Comparison of ENCODE assay signal across 23 mouse cellular contexts in the genomic region with DNA sequence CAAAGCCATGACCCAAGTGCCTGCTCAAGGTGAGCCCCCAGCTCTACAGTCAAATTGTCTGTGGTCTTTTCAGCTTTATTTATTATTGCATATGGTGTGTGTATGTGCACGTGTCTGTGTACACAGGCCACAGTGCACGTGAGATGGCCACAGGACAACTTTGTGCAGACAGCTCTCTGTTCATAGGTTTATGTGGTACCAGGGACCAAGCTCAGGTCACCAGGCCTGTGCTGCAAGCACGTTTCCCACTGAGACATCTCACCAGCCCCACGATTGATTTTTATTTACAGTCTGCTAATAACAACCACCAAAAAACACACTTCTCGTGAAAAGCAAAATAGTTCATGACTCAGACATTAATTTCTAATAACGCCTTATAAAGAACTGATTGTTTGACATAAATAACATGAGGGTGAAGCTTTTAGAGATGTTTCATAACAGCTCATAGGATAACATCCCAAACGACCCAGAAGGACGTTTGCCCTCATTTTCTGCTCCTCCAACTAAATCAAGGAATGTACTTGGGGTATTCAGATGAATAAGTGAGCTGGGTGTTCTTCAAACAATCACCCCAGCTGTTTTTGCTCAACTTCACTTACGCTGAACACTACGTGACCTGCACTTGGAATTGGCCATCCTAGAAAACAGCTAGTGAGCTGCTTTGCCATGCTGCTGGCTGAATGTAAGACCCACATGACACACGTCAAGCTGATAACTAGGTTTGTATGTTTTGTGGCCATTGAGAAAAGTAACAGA. TPM values are rescaled to one million over a fixed set of nuclear protein-coding genes. Genes with fewer than 3 reads are reported as not detected.
DNase-seq lines count a peak whose midpoint lies in the region; ATAC-seq and TF ChIP-seq lines count a peak whose summit lies in the region.
"Had no signal": no experiment of that assay in that cellular context is flagged by ENCODE, and none has a peak within 500 bp of the region (broad histone marks: within the 10 kb centered on the region; RNA-seq: fewer than 3 reads in every experiment).

No protein-coding gene starts in this region.

- no peak overlapping the region for H3K27ac ChIP-seq in lung, embryonic 14.5 days (ENCODE audit: low read depth)
- peak overlapping the region; percentile 22; the same call in 1 of the 2 replicates for H3K27ac ChIP-seq in lung, embryonic 16.5 days (ENCODE audit: low read length)
- H3K27ac ChIP-seq in liver, embryonic 11.5 days (ENCODE audit: low read depth, low read length) = no peak overlapping the region
- H3K27ac ChIP-seq: embryonic facial prominence, embryonic 13.5 days; embryonic facial prominence, embryonic 15.5 days; forebrain, embryonic 10.5 days; forebrain, embryonic 12.5 days had no signal

- ATAC-seq in lung, embryonic 14.5 days (ENCODE audit: insufficient read depth) = peak; percentile 69
- ATAC-seq in lung, embryonic 16.5 days (ENCODE audit: low read depth) = peak; percentile 81
- ATAC-seq in liver, embryonic 11.5 days (replicated peaks; ENCODE audit: low FRiP score) = no peak
- ATAC-seq: forebrain, embryonic 14.5 days had no signal

- no peak overlapping the region for H3K9ac ChIP-seq in lung, embryonic 14.5 days
- H3K9ac ChIP-seq in lung, embryonic 16.5 days (ENCODE audit: low read length) = no peak overlapping the region
- no peak overlapping the region for H3K9ac ChIP-seq in liver, embryonic 11.5 days (ENCODE audit: low read depth, low read length)
- H3K9ac ChIP-seq: embryonic facial prominence, embryonic 13.5 days; embryonic facial prominence, embryonic 15.5 days; forebrain, embryonic 12.5 days had no signal

- TF ChIP-seq POLR2A in lung, adult 2 months (IDR thresholded peaks at IDR 0.05; ENCODE audit: borderline replicate concordance, extremely low read depth, low read depth, low read length) = no peak

- H3K4me3 ChIP-seq in lung, embryonic 14.5 days (ENCODE audit: low read depth, low read length) = no peak overlapping the region
- H3K4me3 ChIP-seq in lung, adult 2 months (replicated peaks; ENCODE audit: extremely low read depth, low read depth, low read length) = no peak overlapping the region
- no peak overlapping the region for H3K4me3 ChIP-seq in lung, embryonic 16.5 days (ENCODE audit: low read length)
- H3K4me3 ChIP-seq in liver, embryonic 11.5 days (ENCODE audit: low read depth, low read length) = no peak overlapping the region
- H3K4me3 ChIP-seq: embryonic facial prominence, embryonic 13.5 days; embryonic facial prominence, embryonic 15.5 days; erythroblast, embryonic 14.5 days; forebrain, embryonic 10.5 days; forebrain, embryonic 12.5 days had no signal

- H3K4me1 ChIP-seq in lung, embryonic 14.5 days (ENCODE audit: insufficient read depth) = no peaks in the 10 kb centered on the region
- no peaks in the 10 kb centered on the region for H3K4me1 ChIP-seq in lung, adult 2 months (ENCODE audit: control insufficient read depth, insufficient read depth, low read length)
- 0 out of 2 replicates have a peak, but pooled peaks cover 2% of the 10 kb centered on the region for H3K4me1 ChIP-seq in lung, embryonic 16.5 days (replicated peaks; ENCODE audit: control insufficient read depth, insufficient read depth, low read length)
- H3K4me1 ChIP-seq in liver, embryonic 11.5 days (replicated peaks; ENCODE audit: control insufficient read depth, insufficient read depth, low read length) = no peaks in the 10 kb centered on the region
- H3K4me1 ChIP-seq: embryonic facial prominence, embryonic 13.5 days; embryonic facial prominence, embryonic 15.5 days; forebrain, embryonic 10.5 days; forebrain, embryonic 12.5 days had no signal

- H3K9me3 ChIP-seq in lung, embryonic 14.5 days (ENCODE audit: low read depth, low read length) = no peaks in the 10 kb centered on the region
- H3K9me3 ChIP-seq in lung, embryonic 16.5 days (ENCODE audit: control insufficient read depth, low read length) = no peaks in the 10 kb centered on the region
- H3K9me3 ChIP-seq in liver, embryonic 11.5 days (ENCODE audit: control insufficient read depth, low read length) = no peaks in the 10 kb centered on the region
- H3K9me3 ChIP-seq: embryonic facial prominence, embryonic 13.5 days; embryonic facial prominence, embryonic 15.5 days; forebrain, embryonic 10.5 days; forebrain, embryonic 12.5 days had no signal

- no peaks in the 10 kb centered on the region for H3K36me3 ChIP-seq in lung, embryonic 14.5 days (ENCODE audit: insufficient read depth)
- H3K36me3 ChIP-seq in lung, embryonic 16.5 days (ENCODE audit: control insufficient read depth, insufficient read depth, low read length) = no peaks in the 10 kb centered on the region
- H3K36me3 ChIP-seq in liver, embryonic 11.5 days (ENCODE audit: control insufficient read depth, insufficient read depth, low read length) = no peaks in the 10 kb centered on the region
- H3K36me3 ChIP-seq: embryonic facial prominence, embryonic 13.5 days; embryonic facial prominence, embryonic 15.5 days; forebrain, embryonic 10.5 days; forebrain, embryonic 12.5 days had no signal

- no peak for TF ChIP-seq CTCF in lung, embryonic 14.5 days (IDR thresholded peaks at IDR 0.05; ENCODE audit: low read depth)
- no peak for TF ChIP-seq CTCF in lung, adult 2 months (IDR thresholded peaks at IDR 0.05; ENCODE audit: insufficient read depth, low read length)

- DNase-seq in lung, embryonic 14.5 days = peak; percentile 81
- DNase-seq in lung, adult 2 months = no peak
- no peak for DNase-seq in lung, adult 18-20 months
- DNase-seq in lung, postnatal 10 days = peak; percentile 33
- DNase-seq in lung, postnatal 14 days = no peak
- DNase-seq in liver, embryonic 11.5 days (ENCODE audit: low spot score) = no peak
- DNase-seq: adrenal gland, adult 2 months; adrenal gland, postnatal 10 days; adrenal gland, postnatal 25 days; cerebellum, adult 11 months; cerebellum, adult 18-20 months; cerebellum, adult 8-10 months; cerebellum, adult 9-11 months; cerebellum, postnatal 14 days; cerebellum, postnatal 36 days; embryo, embryonic 11 days had no signal

- H3K4me2 ChIP-seq in lung, embryonic 14.5 days = no peak overlapping the region
- no peak overlapping the region for H3K4me2 ChIP-seq in lung, embryonic 16.5 days (ENCODE audit: low read depth, low read length)
- no peak overlapping the region for H3K4me2 ChIP-seq in liver, embryonic 11.5 days
- H3K4me2 ChIP-seq: embryonic facial prominence, embryonic 13.5 days; embryonic facial prominence, embryonic 15.5 days; forebrain, embryonic 12.5 days had no signal

- 51% methylated on average over 11 of the region's 11 CpGs for WGBS in lung, embryonic 14.5 days
- WGBS in lung, adult 2 months = 65% methylated on average over 11 of the region's 11 CpGs
- 51% methylated on average over 11 of the region's 11 CpGs for WGBS in lung, embryonic 16.5 days
- 84% methylated on average over 11 of the region's 11 CpGs for WGBS in liver, embryonic 11.5 days

- H3K27me3 ChIP-seq in lung, embryonic 14.5 days (ENCODE audit: insufficient read depth, low read length) = no peaks in the 10 kb centered on the region
- H3K27me3 ChIP-seq in lung, embryonic 16.5 days (ENCODE audit: control insufficient read depth, insufficient read depth, low read depth, low read length) = no peaks in the 10 kb centered on the region
- H3K27me3 ChIP-seq in liver, embryonic 11.5 days (replicated peaks; ENCODE audit: control insufficient read depth, insufficient read depth, low read length) = no peaks in the 10 kb centered on the region
- H3K27me3 ChIP-seq: embryonic facial prominence, embryonic 13.5 days; embryonic facial prominence, embryonic 15.5 days; forebrain, embryonic 12.5 days had no signal

RNA-seq across cellular contexts. Expression of gene Atp8b4, which starts 15.0 kb away (rescaled TPM):
- polyA plus RNA-seq in lung, embryonic 14.5 days (2014; fragmentation: Nextera tagmentation; extraction: Ambion mirVana) = 0.39 and 0.50 TPM in 2 replicates
- polyA plus RNA-seq in lung, adult 2 months (2012; rRNA removed) = 1.0 and 1.8 TPM in 2 replicates
- polyA plus RNA-seq in lung, embryonic 16.5 days (2015; fragmentation: Nextera tagmentation; extraction: Ambion mirVana) = 1.1 and 1.5 TPM in 2 replicates
- 2.2 TPM in 2 replicates for polyA plus RNA-seq in liver, embryonic 11.5 days (2014; fragmentation: Nextera tagmentation; extraction: Ambion mirVana)
- polyA plus RNA-seq: erythroblast, embryonic 14.5 days had no signal

Comparison
In these comparisons a context has a peak if more than half of its experiments do, and no peak if none do; other contexts are left out.
1. DNase-seq: peak in lung, embryonic 14.5 days (single experiment) and lung, postnatal 10 days (single experiment); none in lung, adult 2 months (single experiment), lung, adult 18-20 months (0 of 2), lung, postnatal 14 days (single experiment) and liver, embryonic 11.5 days (single experiment).